Mouse (Mus musculus) testis, adult 2 months (tissue): ENCODE results near the gene Gpr158.

ENCODE experiments used
- CTCF ChIP-seq: fragments of 200-500 bp; IDR thresholded peaks from 2 replicates; pipeline ENCODE4 v1.5.1; 2012; ENCODE audit warnings: low read depth, mild to moderate bottlenecking, inconsistent platforms, low read length, moderate library complexity; ENCODE audit not compliant: control insufficient read depth, insufficient read depth, insufficient replicate concordance
- POLR2A ChIP-seq: fragments of 200-500 bp; IDR thresholded peaks from 2 replicates; pipeline ENCODE4 v1.6.1; 2012; ENCODE audit warnings: low read depth, mild to moderate bottlenecking, inconsistent platforms, low read length, moderate library complexity; ENCODE audit not compliant: control insufficient read depth

DNA sequence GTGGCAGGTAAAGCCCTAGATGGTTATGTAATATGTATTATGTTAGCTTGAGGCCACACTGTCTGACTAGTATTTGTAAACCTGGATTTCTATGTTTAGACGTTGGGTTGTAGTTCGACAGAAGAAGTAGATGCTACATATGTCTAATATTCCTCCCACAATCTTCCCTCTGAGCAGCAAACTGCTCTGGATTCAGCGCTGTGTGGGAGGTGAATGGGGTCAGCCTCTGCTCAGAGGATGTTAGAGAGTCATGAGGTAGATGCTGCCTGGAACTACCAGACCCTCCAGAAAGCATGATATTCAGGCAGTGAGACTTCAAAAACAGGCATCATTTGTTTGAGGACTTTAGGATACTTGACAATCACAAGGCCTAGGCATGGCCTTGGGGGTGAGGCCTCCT lies 317.4 kb downstream of the Gpr158 start:
- no peak for TF ChIP-seq CTCF
- TF ChIP-seq POLR2A: no peak
